Mouse (Mus musculus): ENCODE results near the gene 4933415F23Rik.

DNA sequence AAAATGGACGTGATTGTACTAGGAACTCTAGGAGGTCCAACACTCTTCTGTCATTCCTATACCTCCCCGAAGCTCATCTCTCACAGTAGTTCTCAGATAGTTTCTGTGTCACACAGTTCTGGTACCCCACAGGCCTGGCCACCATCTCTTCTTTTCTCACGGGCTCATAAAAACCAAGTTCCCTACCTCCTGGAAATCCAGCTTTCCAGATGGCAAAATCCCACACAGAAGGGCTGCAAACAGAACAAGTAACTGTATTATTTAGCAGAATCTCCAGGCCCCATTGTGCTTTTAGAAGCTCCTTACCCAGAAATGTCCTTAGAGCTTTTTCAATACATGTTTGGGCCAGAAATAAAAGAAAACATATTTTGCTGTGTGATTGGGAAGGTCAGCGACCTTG, 828 bp upstream of the 4933415F23Rik start:
- no peak for TF ChIP-seq POLR2A (IDR thresholded peaks at IDR 0.05; ENCODE audit: borderline replicate concordance, extremely low read depth, low read depth, low read length)
- TF ChIP-seq CTCF (IDR thresholded peaks at IDR 0.05; ENCODE audit: insufficient read depth, low read length) = no peak
